Mouse (Mus musculus) kidney, adult 2 months (tissue): Measurements from ENCODE around the gene Cry2.

Experiments
- CTCF ChIP-seq: fragments of 200-500 bp; conservative IDR thresholded peaks from 2 replicates; pipeline ENCODE4 v1.5.1; 2011; ENCODE audit warnings: low read depth, mild to moderate bottlenecking, control low read depth, low read length, moderate library complexity, mixed read lengths; ENCODE audit not compliant: insufficient read depth, insufficient read length
- POLR2A ChIP-seq: fragments of 200-500 bp; IDR thresholded peaks from one replicate; pipeline ENCODE4 v1.6.1; 2011; ENCODE audit warnings: low read depth, low read length, control low read depth

DNA sequence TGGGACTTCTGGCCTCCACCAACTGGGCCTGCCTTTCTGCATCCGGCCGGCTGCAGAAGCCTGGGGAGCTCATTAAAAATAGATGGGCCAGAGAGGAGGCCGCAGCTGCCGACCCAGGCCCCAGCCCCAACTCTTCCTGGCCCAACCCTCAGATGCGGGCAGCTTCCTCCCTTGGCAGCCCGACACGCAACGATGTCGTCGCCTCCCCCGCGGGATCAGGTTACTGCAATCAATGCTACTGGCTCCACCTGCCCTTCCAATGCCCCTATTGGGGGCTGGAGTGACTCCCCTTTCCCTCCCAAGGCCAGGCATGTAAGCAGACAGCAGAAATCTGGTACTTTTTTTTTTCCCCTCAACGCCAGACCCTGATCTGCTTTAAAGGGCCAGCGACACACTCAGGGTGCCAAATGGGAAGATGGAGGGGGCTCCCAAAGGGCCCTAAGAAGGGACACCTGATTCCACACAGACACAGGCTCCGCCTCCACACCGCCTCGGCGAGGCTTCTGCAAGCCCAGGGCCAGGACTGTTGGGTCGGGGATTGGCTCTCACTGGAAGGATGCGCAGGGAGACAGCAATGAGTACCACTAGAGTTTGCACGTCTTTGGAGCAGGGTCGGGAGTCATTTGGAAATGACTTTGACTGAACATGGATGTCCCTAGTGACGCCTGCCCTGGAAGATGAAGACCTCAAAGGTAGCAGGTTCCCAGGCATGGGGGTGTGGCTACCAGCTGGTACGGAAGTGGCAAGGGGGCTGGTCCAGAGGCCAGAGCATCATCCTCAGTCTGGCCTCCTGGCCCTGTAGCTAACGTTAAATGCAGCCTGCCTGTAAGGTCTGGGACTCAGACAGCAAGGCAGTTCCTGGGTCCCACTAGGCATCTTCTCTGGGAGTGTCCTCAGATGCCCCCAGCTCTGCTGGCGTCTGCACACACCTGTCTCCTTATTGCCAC, 41.3 kb downstream of the Cry2 start:
- TF ChIP-seq POLR2A: no peak
- no peak for TF ChIP-seq CTCF
